Mouse (Mus musculus) erythroblast, embryonic 14.5 days (primary cell): ENCODE measurements around the gene Tgtp1.
"Not testable (repeated sequence)": the region's sequence is repeated elsewhere in the genome, so short reads cannot be mapped to it uniquely, and the experiment has no call there.

Experiments
- GATA1 ChIP-seq: IDR thresholded peaks from 2 replicates; pipeline ENCODE4 v1.6.1; 2012; ENCODE audit warnings: low read length, inconsistent platforms, mixed read lengths
- TAL1 ChIP-seq: IDR thresholded peaks from 3 replicates; pipeline ENCODE4 v1.6.1; 2012; ENCODE audit warnings: low read length, inconsistent platforms, mixed read lengths

- TF ChIP-seq GATA1, TAL1: not testable (repeated sequence)
Observed at GRCm38 (mm10) chr11:48991740-48992520, 2.0 kb downstream of the Tgtp1 start, which contains the start of gene Gm12185.
